Mouse (Mus musculus): ENCODE measurements around the gene Cyp2e1. TPM values are rescaled to one million over a fixed set of nuclear protein-coding genes. Genes with fewer than 3 reads are reported as not detected.
"Not testable (repeated sequence)": the region's sequence is repeated elsewhere in the genome, so short reads cannot be mapped to it uniquely, and the experiment has no call there.

Cyp2e1 gene
- polyA plus RNA-seq, 1 experiment from 2014 or later: not detected

DNA sequence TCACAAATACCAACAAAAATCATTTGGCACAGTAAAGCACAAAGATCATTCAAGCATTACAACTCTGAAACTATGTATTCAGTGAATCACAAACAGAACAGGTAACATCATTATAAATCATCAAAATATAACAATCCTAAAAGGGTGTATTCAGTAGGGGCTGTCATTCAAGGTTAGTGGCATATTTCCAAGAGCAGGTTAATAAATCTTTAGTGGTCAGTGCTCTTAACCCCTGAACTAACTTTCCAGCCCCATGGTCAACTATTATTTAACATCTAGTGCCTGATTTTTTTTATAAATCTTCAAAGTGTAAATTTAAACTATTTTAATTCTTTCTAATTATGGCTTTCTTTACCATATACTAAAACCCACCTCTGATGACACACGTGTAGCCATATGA is 1.9 kb downstream of the Cyp2e1 start:
- not testable (repeated sequence) for H3K27ac ChIP-seq (replicated peaks); H3K36me3 ChIP-seq; H3K4me3 ChIP-seq; H3K4me1 ChIP-seq; ATAC-seq (ENCODE audit: extremely low read depth, insufficient number of reproducible peaks, low FRiP score, low TSS enrichment); H3K9me3 ChIP-seq; H3K9ac ChIP-seq; H3K27me3 ChIP-seq (replicated peaks); H3K4me2 ChIP-seq
- 56% methylated on average over 1 of the region's 1 CpGs for WGBS

DNA sequence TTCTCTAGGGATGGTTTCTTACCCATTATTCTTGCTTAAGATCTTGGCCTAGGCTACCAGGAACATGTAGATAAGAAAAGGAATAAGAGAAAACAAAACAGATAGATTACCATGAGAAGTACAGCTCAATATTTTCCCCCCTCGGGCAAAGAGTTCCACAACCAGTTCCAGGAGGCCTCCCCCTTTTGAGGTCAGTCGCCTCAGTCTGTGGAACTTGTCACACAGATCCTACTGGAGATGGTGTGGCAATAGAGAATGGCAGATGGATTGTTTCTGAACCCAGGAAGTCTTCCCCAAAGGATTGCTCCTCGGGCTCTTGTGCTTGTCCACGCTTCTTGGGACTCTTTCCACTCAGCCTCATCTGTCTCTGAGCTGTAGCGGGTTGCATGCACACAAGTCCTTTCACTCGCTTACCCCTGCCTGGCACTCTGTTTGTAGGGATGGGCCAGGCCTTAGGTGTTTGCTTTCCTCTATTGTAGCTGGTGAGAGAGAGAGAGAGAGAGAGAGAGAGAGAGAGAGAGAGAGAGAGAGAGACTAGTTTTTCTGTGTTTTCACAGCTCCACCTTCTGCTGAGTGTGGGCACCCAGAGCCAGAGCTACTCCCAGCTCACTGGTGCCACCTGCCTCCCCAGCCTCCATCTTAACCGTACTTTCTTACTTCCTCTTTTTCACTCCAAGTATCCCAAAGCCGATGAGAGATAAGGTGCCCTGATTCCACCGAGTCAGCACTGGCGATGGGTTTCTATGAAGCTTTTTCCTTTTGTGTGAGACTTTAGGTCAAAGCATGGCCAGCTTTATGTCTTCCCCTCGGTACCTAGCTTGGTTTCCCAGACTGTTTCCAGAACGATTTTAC is 2.6 kb downstream of the Cyp2e1 start:
- ATAC-seq (ENCODE audit: extremely low read depth, insufficient number of reproducible peaks, low FRiP score, low TSS enrichment): no peak
- 61% methylated on average over 12 of the region's 12 CpGs for WGBS
- H3K27me3 ChIP-seq (replicated peaks): no peaks in the 10 kb centered on the region
- H3K4me2 ChIP-seq: no peak overlapping the region
- H3K9me3 ChIP-seq: no peaks in the 10 kb centered on the region
- H3K9ac ChIP-seq: no peak overlapping the region
- no peaks in the 10 kb centered on the region for H3K4me1 ChIP-seq
- H3K36me3 ChIP-seq: no peaks in the 10 kb centered on the region
- no peak overlapping the region for H3K4me3 ChIP-seq
- H3K27ac ChIP-seq (replicated peaks): no peak overlapping the region

DNA sequence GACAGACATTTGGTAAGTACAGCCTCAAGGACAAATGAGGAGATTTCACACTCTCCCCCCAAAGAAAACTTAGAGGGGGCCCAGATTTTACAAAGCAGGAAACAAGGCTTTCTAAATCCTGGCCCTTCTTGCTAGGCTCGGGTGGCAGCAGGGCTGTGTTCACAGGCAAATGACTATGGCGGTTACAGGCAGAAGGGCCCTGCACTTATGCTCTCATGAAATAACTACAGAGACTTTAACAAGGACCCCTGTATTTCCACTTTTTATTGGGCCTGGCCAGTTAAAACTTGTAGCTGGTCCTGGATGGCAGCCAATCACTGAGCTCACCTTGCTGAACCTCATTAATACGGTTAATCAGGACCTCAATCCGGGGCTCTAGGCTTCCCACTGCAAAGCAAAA is 17.0 kb downstream of the Cyp2e1 start:
- Histone ChIP-seq H3K9ac (no peak overlapping the region), H3K4me3 (no peak overlapping the region), H3K4me1 (no peaks in the 10 kb centered on the region), H3K27ac (replicated peaks) (no peak overlapping the region), H3K4me2 (no peak overlapping the region), H3K9me3 (no peaks in the 10 kb centered on the region), H3K36me3 (no peaks in the 10 kb centered on the region), H3K27me3 (replicated peaks) (no peaks in the 10 kb centered on the region)
- no peak for ATAC-seq (ENCODE audit: extremely low read depth, insufficient number of reproducible peaks, low FRiP score, low TSS enrichment)
- 74% methylated on average over 4 of the region's 4 CpGs for WGBS

DNA sequence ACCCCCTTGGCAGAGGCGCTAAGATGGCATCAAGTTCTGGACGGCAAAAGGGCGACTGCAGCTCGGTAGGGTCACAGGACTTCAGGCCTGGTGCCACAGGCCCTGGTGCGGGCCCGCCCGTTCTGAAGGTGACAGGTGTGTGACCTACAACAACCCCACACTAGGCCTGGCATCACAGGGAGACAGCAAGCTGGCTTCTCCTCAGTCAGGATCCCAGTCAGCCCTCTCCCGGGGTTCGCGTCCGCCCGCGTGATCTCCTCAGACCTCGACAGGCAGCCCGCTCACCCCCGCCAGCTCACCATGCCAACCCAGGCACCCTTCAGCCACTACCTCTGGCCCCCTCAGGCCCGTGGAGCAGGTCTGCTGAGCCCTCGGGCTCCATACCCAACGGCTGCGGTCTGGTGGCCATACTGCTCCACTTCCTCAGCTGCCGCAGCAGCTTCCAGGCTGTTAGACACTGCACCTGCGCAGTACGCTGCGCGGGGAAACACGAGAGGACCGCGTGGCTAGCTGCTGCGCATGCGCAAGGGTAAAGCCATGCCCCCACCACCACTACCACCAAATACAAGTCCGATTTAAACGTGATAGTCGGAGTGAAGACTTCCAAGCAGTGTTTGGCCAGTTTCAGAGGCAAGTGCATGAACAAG is 24.0 kb downstream of the Cyp2e1 start, which contains the start of gene Syce1:
Gene Syce1 (minus strand): TSS at position 447 of the 647 bp plus-strand sequence.
- WGBS: 68% methylated on average over 33 of the region's 33 CpGs
- Histone ChIP-seq H3K27ac (replicated peaks) (no peak within 1 kb of the TSS), H3K4me2 (no peak within 1 kb of the TSS), H3K9ac (no peak within 1 kb of the TSS), H3K4me3 (no peak within 1 kb of the TSS), H3K27me3 (replicated peaks) (no peaks in the 10 kb centered on the region), H3K9me3 (no peaks in the 10 kb centered on the region), H3K4me1 (no peaks in the 10 kb centered on the region), H3K36me3 (no peaks in the 10 kb centered on the region)
- ATAC-seq (ENCODE audit: extremely low read depth, insufficient number of reproducible peaks, low FRiP score, low TSS enrichment): peak; percentile 25; the same call in 1 of the 2 replicates

DNA sequence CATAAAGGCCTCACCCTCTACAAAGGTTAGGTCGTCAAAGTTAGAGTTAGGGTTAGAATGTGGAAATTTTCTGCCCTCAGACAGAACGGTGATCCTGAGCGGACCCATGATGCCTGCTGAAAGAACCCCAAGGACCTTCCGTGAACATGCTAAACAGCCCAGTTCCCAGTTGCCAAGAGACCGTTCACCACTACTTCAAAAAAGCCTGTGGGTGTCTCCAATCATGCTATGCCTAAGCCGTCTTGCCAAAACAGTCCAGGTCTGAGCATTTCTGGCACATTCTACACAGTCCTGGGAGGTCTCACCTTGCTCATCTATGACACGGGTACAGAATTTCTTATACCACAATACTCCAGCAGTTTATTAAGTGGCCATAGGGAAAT is 24.5 kb downstream of the Cyp2e1 start:
- H3K4me3 ChIP-seq: no peak overlapping the region
- H3K27me3 ChIP-seq (replicated peaks): no peaks in the 10 kb centered on the region
- H3K36me3 ChIP-seq: no peaks in the 10 kb centered on the region
- no peak overlapping the region for H3K27ac ChIP-seq (replicated peaks)
- H3K9ac ChIP-seq: no peak overlapping the region
- 78% methylated on average over 7 of the region's 7 CpGs for WGBS
- no peaks in the 10 kb centered on the region for H3K4me1 ChIP-seq
- H3K4me2 ChIP-seq: no peak overlapping the region
- ATAC-seq (ENCODE audit: extremely low read depth, insufficient number of reproducible peaks, low FRiP score, low TSS enrichment): no peak
- H3K9me3 ChIP-seq: no peaks in the 10 kb centered on the region

DNA sequence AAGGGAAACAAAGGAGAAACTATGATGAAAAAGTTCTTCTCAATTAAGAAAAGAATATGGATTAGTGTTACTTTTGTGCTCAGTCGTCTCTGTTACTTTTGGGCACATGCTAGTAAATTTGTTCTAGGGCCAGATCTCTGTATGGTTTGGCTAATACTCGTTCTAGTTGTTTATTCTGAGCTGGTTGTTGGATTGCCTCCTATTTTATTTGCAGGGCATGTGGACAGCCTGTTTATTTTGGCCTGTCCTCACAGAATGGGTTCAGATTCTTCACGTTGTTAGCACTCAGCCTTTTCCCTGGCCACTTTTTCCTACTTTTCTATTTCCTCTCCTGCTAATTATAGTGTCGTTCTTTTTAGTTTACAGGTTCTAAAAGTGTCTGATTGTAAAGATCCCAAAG is 30.0 kb downstream of the Cyp2e1 start:
- no peak for ATAC-seq (ENCODE audit: extremely low read depth, insufficient number of reproducible peaks, low FRiP score, low TSS enrichment)
- Histone ChIP-seq H3K9me3 (no peaks in the 10 kb centered on the region), H3K4me1 (no peaks in the 10 kb centered on the region), H3K9ac (no peak overlapping the region), H3K4me3 (no peak overlapping the region), H3K27me3 (replicated peaks) (no peaks in the 10 kb centered on the region), H3K27ac (replicated peaks) (no peak overlapping the region), H3K4me2 (no peak overlapping the region), H3K36me3 (no peaks in the 10 kb centered on the region)
- 55% methylated on average over 4 of the region's 4 CpGs for WGBS

DNA sequence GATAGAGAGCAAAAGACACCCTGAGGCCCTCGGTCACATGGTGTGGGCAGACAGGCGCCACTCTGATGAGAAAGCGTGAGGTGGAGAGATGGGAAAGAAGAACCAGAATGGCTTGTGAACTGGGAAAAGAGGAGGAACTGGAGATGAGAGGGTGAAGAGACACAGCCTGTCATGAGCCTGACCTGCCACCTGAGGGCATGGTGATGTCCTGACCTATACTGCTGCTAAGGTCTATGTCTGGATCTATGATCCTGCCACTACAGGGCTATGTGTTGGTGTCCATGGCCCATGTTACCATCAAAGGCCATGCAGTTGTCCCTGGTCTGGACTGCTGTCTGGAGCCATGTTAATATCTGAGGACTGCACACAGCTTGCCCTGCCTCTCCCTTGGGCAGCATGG is 34.1 kb downstream of the Cyp2e1 start:
- no peak overlapping the region for H3K9ac ChIP-seq
- no peaks in the 10 kb centered on the region for H3K36me3 ChIP-seq
- H3K4me2 ChIP-seq: no peak overlapping the region
- 65% methylated on average over 3 of the region's 3 CpGs for WGBS
- no peak for ATAC-seq (ENCODE audit: extremely low read depth, insufficient number of reproducible peaks, low FRiP score, low TSS enrichment)
- no peaks in the 10 kb centered on the region for H3K27me3 ChIP-seq (replicated peaks)
- no peaks in the 10 kb centered on the region for H3K9me3 ChIP-seq
- no peak overlapping the region for H3K27ac ChIP-seq (replicated peaks)
- H3K4me1 ChIP-seq: no peaks in the 10 kb centered on the region
- H3K4me3 ChIP-seq: no peak overlapping the region

DNA sequence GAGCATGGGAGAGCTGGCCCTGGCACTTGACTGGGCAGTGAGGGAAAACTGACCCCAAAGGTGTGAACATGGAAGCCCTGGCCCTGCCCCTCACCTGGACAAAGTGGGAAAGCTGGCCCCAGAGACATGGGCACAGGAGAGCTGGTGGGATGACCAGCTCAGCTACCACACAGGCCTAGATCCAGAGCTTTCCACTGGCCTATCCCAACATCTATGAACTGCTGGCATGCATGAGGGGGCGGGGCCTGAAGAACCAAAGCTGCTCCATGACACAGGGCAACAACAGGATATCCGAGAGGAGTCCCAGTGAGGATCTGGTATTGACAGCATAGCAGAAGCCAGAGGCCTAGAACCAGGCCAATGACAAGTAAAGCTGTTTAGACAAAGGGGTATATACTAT is 34.7 kb downstream of the Cyp2e1 start:
- Histone ChIP-seq H3K27me3 (replicated peaks) (no peaks in the 10 kb centered on the region), H3K4me3 (no peak overlapping the region), H3K4me2 (no peak overlapping the region), H3K4me1 (no peaks in the 10 kb centered on the region), H3K9ac (no peak overlapping the region), H3K27ac (replicated peaks) (no peak overlapping the region), H3K9me3 (no peaks in the 10 kb centered on the region), H3K36me3 (no peaks in the 10 kb centered on the region)
- WGBS: 54% methylated on average over 2 of the region's 2 CpGs
- ATAC-seq (ENCODE audit: extremely low read depth, insufficient number of reproducible peaks, low FRiP score, low TSS enrichment): no peak

DNA sequence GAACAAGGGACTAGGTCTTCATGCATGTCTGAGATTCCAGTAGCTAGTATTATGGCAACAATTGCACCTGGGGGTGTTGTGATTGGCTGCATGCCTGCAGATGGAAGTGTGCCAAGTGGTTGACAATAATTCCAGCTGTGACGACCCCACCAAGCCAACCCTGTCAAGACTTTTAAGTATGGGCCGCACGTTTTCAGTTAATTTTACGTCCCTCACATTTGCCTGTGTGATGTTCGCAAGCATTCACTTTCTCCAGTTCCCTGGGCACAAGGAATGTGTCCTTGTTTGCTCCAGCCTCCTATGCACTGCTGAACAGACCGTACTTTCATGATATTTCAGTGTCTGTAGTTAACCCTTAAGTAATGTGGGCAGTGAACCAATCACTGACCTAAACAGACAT is 39.1 kb downstream of the Cyp2e1 start:
- 63% methylated on average over 6 of the region's 6 CpGs for WGBS
- Histone ChIP-seq H3K36me3 (no peaks in the 10 kb centered on the region), H3K4me2 (no peak overlapping the region), H3K4me3 (no peak overlapping the region), H3K9ac (no peak overlapping the region), H3K4me1 (no peaks in the 10 kb centered on the region), H3K9me3 (no peaks in the 10 kb centered on the region), H3K27me3 (replicated peaks) (no peaks in the 10 kb centered on the region), H3K27ac (replicated peaks) (no peak overlapping the region)
- ATAC-seq (ENCODE audit: extremely low read depth, insufficient number of reproducible peaks, low FRiP score, low TSS enrichment): no peak

DNA sequence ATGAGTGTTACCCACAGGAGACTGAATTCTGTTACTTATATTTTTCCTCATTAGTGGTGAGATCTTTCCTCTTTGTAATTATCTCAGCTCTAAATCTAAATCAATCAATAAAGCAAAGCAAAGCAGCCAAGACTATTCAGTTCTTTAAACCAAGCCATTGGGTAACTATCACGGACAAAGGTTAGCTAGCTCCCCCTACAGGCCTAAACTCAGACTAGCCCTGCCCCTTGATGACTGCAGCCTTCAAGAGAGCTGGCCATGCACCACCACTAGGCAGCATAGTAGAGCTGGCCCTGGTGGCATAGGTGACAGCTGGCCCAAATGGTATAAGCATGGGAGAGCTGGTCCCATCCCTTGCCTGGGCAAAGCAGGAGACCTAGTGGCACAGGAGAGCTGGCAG is 42.2 kb downstream of the Cyp2e1 start:
- 10% methylated on average over 1 of the region's 1 CpGs for WGBS

DNA sequence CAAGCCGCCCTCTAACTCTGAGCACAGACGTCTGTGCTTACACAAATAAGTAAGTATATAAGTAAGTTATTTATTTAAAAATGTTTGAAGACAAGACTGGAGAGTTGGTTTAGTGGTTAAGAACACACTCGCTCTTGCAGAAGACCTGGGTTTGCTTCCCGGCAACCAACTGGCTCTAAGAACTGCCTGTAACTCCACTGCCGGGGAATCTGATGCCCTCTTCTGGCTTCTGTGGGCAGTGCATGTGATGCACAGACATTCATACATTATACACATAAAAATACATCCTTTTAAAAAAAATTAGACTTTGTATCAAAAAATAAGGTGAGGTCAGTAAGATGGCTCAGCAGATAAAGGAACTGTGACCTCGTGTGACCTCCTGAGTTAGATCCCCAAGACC is 47.0 kb downstream of the Cyp2e1 start:
- ATAC-seq (ENCODE audit: extremely low read depth, insufficient number of reproducible peaks, low FRiP score, low TSS enrichment): no peak
- Histone ChIP-seq H3K9ac (no peak overlapping the region), H3K9me3 (no peaks in the 10 kb centered on the region), H3K4me3 (no peak overlapping the region), H3K4me1 (no peaks in the 10 kb centered on the region), H3K4me2 (no peak overlapping the region), H3K36me3 (peaks cover 27% of the 10 kb centered on the region), H3K27me3 (replicated peaks) (no peaks in the 10 kb centered on the region), H3K27ac (replicated peaks) (no peak overlapping the region)
- 80% methylated on average over 6 of the region's 6 CpGs for WGBS

More for the DNA sequence above, 42.2 kb downstream of the Cyp2e1 start:
- H3K4me2 ChIP-seq: no peak overlapping the region
- no peak overlapping the region for H3K27ac ChIP-seq (replicated peaks)
- no peak overlapping the region for H3K4me3 ChIP-seq
- no peaks in the 10 kb centered on the region for H3K27me3 ChIP-seq (replicated peaks)
- no peaks in the 10 kb centered on the region for H3K9me3 ChIP-seq
- no peak overlapping the region for H3K9ac ChIP-seq
- 0 out of 2 replicates have a peak, but pooled peaks cover 3% of the 10 kb centered on the region for H3K36me3 ChIP-seq
- no peaks in the 10 kb centered on the region for H3K4me1 ChIP-seq
- no peak for ATAC-seq (ENCODE audit: extremely low read depth, insufficient number of reproducible peaks, low FRiP score, low TSS enrichment)

DNA sequence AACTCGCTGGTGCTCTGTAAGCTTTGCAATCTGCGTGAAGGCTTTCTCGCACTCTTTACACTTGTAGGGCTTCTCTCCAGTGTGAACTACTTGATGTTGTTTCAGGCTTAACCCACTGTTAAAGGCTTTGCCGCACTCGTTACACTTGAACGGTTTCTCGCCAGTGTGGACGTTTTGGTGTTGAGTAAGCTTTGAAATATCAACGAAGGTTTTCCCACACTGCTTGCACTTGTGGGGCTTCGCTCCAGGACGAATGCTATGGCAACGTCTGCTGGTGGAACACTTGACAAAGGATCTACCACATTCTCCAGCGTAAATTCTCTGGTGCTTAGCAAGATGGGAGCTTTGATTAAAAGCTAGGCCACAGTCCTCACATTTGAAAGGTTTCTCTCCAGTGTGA is 48.2 kb downstream of the Cyp2e1 start:
- Histone ChIP-seq H3K4me1 (no peaks in the 10 kb centered on the region), H3K27me3 (replicated peaks) (no peaks in the 10 kb centered on the region), H3K36me3 (peaks cover 27% of the 10 kb centered on the region), H3K4me3 (no peak overlapping the region), H3K27ac (replicated peaks) (no peak overlapping the region), H3K9ac (no peak overlapping the region), H3K9me3 (no peaks in the 10 kb centered on the region), H3K4me2 (no peak overlapping the region)
- ATAC-seq (ENCODE audit: extremely low read depth, insufficient number of reproducible peaks, low FRiP score, low TSS enrichment): no peak
- WGBS: 84% methylated on average over 13 of the region's 13 CpGs

Data from heart, embryonic 13.5 days (tissue).